Mouse (Mus musculus) bone marrow macrophage, adult 2 months (primary cell): ENCODE measurements around the gene Sbf1.

Experiments used
- CTCF ChIP-seq: IDR thresholded peaks from 2 replicates; pipeline ENCODE4 v1.5.1; 2012; ENCODE audit warnings: low read depth, mild to moderate bottlenecking, low read length, moderate library complexity
- POLR2A ChIP-seq: IDR thresholded peaks from 2 replicates; pipeline ENCODE4 v1.6.1; 2012; ENCODE audit warnings: mild to moderate bottlenecking, low read depth, low read length, borderline replicate concordance

- TF ChIP-seq CTCF (no peak), POLR2A (no peak)
Measured at GRCm38 (mm10) chr15:89249063-89249462, 66.0 kb downstream of the Sbf1 start.
